Mouse (Mus musculus): ENCODE data around the gene Abo. TPM values are rescaled to one million over a fixed set of nuclear protein-coding genes. Genes with fewer than 3 reads are reported as not detected.

Gene Abo
- not detected in 2 replicates for total RNA-seq (2017)

DNA sequence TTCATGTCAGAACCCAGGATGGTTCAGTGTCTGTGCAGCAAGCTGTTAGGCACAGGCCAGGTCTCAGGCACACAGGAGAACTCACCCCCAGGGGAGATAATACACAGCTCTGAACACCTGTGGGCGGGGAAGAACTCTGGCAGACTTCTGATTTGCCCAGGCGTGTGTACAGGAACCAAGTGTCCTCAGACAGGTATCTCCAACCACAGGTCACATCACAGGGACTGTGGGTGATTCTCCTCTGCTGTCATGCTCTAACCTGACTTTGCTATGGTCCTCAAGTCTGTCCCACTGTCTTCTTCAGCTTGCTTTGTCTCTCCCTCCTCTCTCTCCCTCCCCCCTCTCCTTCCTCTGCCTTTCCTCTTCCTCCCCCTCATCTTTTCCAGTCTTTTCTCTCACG, at the start of gene Abo:
Gene Abo (minus strand): TSS at position 101 of the 400 bp plus-strand sequence.
- ATAC-seq (replicated peaks in 1 of 2; ENCODE audit: insufficient read depth in 1 of 2, low FRiP score in 2 of 2, low TSS enrichment in 1 of 2, low read depth in 1 of 2, poor library complexity in 2 of 2, severe bottlenecking in 2 of 2): no peak

DNA sequence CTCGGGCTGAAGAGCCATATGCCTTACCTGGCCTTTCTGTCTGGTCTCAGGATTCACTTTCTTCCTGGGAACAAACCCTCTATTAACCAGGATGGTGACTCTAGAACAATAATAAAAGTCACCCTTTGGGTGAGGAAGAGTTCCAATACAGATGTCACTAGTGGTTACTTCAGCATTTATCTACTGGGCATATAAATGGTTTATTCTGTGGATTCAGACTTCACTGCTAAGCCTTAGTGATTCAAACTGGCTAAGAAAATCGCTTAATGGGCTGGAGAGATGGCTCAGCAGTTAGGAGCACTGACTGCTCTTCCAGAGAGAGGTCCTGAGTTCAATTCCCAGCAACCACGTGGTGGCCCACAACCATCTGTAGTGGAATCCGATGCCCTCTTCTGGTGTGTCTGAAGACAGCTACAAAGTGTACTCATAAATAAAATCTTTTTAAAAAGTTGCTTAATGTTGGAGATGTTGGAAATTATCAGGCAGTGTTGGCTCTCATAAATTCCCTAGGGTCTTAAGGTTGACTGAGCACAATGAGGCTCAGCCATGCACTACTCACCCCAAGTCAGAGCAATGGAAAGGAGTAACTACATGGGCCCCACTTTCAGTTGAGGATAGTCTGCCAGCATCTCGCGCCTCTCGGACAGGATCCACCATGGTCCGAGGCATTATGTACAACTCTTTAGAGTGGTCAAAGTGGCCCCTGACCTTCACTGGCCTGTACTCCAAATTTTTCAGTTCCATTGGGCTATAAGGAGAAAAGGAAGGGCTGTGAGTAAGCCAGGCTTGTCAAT, 49.6 kb upstream of the Abo start:
- no peak for ATAC-seq (replicated peaks in 1 of 2; ENCODE audit: insufficient read depth in 1 of 2, low FRiP score in 2 of 2, low TSS enrichment in 1 of 2, low read depth in 1 of 2, poor library complexity in 2 of 2, severe bottlenecking in 2 of 2)

DNA sequence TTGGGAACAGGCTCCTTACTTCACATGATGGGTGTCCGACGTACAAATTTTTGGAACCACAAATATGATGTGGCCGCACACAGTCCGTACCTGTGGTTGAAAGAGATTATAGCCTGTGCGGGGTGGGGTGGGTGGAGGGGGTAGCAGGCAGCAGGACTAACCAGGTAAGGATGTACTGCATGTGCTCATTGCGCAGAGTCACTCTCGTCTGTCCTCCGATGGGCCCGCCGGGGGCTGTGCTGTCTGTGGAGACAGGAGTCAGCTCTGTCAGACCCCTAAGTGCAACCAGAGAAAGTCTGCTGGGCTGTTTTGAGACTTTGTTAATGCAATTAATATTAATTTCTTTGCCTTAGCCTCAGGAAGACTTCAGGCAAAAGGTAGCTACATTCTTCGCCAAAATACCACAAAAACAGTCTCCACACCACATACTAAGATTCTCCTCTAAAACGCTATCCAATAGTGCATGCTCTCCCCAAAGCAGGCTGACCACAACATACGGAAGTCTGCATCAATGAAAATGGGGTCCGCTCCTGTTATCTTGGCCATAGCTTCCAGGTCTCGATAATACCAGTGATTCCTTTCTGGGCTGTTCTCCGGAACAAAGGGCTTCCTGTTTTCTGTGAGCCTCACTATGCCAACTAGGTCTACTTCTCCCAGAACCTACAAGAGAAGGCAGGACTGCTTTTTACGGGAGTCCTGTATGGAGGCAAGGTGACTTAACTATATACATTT, 48.8 kb upstream of the Abo start:
- ATAC-seq (replicated peaks in 1 of 2; ENCODE audit: insufficient read depth in 1 of 2, low FRiP score in 2 of 2, low TSS enrichment in 1 of 2, low read depth in 1 of 2, poor library complexity in 2 of 2, severe bottlenecking in 2 of 2): no peak

DNA sequence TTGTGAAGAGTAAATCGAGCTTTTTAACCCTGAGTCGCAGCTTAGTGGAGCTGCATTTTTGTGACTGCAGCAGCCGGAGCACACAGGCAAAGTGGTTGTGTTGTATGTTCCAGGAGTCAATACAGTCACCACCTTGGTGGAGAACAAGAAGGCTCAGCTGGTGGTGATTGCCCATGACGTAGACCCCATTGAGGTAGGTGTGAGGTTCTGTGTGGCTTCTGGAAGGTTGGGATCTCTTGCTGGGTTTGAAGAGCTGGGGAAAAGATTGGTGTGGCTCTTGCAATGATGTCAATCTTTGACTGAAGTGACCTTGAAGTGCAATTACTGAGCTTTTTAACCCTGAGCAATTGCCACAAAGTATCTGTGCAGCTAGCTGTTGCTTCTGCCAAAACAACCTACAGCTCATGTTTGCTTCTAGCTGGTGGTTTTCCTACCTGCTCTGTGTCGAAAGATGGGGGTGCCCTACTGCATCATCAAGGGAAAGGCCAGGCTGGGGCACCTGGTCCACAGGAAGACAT, 47.5 kb upstream of the Abo start:
- ATAC-seq (replicated peaks in 1 of 2; ENCODE audit: insufficient read depth in 1 of 2, low FRiP score in 2 of 2, low TSS enrichment in 1 of 2, low read depth in 1 of 2, poor library complexity in 2 of 2, severe bottlenecking in 2 of 2): no peak

DNA sequence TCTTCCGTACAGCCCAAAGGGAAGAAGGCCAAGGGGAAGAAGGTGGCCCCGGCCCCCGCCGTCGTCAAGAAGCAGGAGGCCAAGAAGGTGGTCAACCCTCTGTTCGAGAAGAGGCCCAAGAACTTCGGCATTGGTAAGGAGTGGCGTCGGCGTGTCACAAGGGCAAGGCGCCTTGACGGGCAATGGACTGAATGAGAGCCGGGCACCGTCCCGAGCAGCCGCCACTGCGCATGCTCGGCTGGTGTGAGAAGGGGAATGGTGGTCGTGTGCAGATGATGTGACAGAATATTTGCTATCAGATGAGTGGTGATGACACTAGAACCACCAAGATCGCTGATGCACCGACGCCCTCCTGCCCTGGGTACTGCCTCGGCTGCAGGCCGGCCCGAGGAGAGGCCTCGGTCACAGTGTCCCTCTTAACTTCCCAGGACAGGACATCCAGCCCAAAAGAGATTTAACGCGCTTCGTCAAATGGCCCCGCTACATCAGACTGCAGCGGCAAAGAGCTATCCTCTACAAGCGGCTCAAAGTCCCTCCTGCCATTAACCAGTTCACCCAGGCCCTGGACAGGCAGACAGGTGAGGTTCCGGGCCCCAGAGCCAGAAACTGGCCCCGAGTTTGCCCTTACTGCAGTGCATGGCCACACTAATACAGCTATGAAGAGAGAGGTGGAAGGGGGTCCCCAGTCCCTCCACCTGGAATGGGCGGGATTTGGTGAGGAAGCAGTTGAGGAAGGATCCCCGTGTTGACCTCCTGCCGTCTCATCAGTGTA, 46.4 kb upstream of the Abo start:
- ATAC-seq (replicated peaks in 1 of 2; ENCODE audit: insufficient read depth in 1 of 2, low FRiP score in 2 of 2, low TSS enrichment in 1 of 2, low read depth in 1 of 2, poor library complexity in 2 of 2, severe bottlenecking in 2 of 2): 0 out of 4 replicates have a peak, but pooled peaks of 1 of the 2 experiments have one; percentile 30

DNA sequence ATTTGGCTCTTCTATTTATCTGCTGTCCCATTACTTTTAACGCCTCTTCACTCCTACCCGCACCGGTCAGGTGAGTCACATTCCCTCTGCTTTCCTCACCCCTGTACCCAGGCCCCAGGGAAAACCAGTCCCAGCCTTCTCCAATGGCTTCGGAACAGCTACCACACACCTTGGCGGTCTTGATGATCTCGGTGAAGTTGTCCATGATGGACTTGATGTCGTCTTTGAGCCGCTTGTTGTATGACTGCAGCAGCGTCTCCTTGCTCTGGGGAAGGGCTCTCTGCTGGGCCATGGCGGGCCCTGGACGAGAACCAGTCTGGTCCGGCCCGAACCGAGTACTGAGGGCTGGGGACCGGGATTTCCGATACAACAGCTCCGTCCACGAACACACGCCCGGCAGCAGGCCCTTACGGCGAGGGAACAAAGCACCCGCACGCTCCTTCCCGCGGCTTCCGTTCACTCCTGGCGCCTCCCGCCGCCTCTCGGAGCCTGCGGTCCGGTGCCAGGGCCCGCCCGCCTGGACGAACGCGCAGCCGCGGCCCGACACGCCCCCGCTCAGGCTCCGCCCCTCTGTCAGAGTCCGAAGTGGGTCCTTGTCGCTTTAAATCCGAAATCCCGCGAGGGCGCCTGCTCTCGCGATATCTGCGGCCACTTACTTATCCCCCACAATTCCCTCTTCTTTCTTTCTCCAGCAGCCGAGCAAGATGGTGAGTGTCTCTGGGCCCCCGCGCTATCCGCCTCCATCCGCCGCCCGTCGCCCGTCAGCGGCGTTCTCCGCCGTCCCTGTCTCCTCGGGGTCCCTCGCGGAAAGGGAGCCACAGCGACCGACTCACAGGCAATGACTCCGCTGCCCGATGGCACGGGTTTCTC, 45.6 kb upstream of the Abo start, which contains the start of the genes Med22 and Rpl7a:
Gene Med22 (minus strand): TSS at position 554 of the 870 bp plus-strand sequence.
Gene Rpl7a (plus strand): TSS at position 641 of the 870 bp plus-strand sequence.
- ATAC-seq (replicated peaks in 1 of 2; ENCODE audit: insufficient read depth in 1 of 2, low FRiP score in 2 of 2, low TSS enrichment in 1 of 2, low read depth in 1 of 2, poor library complexity in 2 of 2, severe bottlenecking in 2 of 2): peak; percentile 69 to 82

DNA sequence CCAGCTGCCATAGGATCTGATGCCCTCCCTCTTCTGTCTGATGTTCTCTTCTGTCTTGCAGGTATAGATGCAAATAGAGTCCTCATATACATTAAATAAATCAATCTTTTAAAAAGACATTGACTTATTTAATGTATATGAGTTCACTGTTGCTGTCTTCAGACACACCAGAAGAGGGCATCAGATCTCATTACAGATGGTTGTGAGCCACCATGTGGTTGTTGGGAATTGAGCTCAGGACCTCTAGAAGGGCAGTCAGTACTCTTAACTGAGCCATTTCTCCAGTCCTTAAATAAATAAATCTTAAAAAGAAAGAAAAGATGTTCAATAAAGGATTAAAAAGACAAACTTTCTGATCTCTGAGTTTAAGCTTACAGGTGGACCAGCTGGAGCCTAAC, 44.6 kb upstream of the Abo start:
- ATAC-seq (replicated peaks in 1 of 2; ENCODE audit: insufficient read depth in 1 of 2, low FRiP score in 2 of 2, low TSS enrichment in 1 of 2, low read depth in 1 of 2, poor library complexity in 2 of 2, severe bottlenecking in 2 of 2): no peak

DNA sequence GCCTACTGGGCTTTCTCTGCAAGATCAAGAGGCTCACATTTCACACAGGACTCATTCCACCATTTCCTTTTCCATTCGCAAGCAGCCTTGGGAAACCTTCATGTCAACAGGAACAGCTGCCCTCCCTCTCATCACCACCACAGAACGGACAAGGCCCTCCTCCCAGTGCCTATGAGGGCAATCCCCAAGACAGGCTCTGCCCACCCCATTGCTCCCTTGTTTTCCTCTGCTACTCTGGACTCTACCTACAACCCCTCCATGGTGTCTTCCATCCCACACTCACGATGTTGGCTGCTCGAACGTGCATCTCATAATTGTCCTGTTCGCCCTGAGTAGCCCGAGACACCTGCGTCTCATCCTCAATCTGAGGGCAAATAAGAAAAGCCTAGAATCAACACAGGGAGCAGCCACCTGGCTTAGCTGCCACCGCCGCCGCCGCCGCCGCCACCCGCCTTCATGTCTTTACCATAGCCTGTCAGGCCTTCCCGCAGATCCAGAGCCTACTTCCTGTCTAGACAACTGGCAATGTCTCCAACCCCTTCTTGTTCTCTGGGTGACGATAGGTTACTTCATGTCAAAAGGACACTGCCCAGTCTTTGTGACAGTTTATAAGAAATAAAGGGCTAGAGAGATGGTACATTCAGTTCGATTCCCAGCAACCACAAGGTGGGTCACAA, 44.1 kb upstream of the Abo start:
- no peak for ATAC-seq (replicated peaks in 1 of 2; ENCODE audit: insufficient read depth in 1 of 2, low FRiP score in 2 of 2, low TSS enrichment in 1 of 2, low read depth in 1 of 2, poor library complexity in 2 of 2, severe bottlenecking in 2 of 2)

DNA sequence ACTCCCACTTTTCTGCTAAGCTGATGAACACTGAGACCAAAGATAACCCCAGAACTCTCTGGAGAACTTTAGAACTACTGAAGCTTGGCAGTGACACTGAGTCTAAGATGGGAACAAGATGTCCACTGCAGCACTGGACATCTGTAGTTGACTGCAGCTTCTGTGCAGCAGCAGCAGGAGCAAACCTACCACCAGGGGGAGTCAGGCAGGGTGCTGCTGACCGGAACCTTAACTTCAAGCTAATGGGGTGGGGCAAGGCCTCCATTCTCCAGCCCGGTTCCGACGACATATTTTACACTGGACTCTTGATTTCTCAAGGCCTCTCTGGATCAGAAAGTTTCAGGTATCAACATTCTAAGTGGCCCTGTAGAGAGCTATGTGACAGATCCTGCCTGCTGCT, 42.3 kb upstream of the Abo start:
- ATAC-seq (replicated peaks in 1 of 2; ENCODE audit: insufficient read depth in 1 of 2, low FRiP score in 2 of 2, low TSS enrichment in 1 of 2, low read depth in 1 of 2, poor library complexity in 2 of 2, severe bottlenecking in 2 of 2): no peak

DNA sequence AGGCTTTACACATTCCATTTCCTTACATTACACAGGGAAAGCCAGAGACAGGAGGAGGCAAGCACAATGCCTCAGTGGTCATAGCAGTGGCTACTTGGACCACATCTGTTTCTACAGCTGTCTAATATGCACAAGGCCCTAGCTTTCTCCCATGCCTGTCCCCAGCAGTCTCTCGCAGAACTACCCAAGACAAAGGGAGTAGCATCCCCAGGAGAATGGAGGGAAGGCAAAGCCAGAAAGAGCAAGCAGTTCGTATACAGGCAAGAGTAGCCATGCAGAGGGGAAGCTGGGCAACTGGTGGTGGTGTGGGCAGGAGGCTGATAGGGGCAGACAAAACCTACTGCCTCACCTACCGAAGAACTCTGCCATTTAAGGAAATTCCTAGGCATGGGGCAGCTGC, 41.7 kb upstream of the Abo start:
- ATAC-seq (replicated peaks in 1 of 2; ENCODE audit: insufficient read depth in 1 of 2, low FRiP score in 2 of 2, low TSS enrichment in 1 of 2, low read depth in 1 of 2, poor library complexity in 2 of 2, severe bottlenecking in 2 of 2): no peak

DNA sequence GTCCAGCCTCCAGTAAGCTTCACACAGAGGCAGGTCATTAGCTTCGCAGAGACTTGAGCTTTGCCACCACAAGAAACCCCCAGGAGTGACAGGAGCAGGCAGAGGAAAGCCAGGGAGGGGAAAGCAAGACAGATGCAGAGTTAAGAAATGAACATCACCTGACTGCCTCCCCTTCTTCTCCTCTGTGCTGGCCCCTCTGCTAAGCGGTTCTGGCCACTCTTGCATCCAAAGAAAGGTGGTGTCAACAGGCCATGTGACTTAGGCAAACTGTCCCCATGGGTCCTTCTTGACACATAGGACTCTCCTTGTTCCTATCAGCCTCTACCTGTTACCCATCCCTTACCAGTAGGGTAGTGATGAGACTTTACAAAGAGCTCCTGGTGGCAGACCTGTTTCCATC, 41.2 kb upstream of the Abo start:
- no peak for ATAC-seq (replicated peaks in 1 of 2; ENCODE audit: insufficient read depth in 1 of 2, low FRiP score in 2 of 2, low TSS enrichment in 1 of 2, low read depth in 1 of 2, poor library complexity in 2 of 2, severe bottlenecking in 2 of 2)

DNA sequence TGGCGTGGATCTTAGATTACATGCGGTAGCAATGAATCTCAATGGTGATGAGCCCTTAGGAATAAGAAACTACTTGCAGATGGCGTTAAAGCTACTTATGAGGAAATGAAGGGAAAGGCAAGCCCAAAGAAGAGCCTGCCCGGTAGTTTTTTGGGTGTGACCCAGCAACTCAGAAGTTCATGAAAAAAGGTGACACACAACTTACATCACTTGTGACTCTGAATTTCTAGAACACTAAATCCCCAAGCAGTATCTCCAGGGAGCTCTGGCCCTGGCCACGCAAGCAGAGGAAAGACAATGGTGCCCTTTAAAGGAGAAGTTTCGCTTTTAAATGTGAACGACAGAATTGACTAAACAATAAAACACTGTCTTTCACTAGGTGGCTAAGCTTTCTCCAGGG, 38.5 kb upstream of the Abo start:
- ATAC-seq (replicated peaks in 1 of 2; ENCODE audit: insufficient read depth in 1 of 2, low FRiP score in 2 of 2, low TSS enrichment in 1 of 2, low read depth in 1 of 2, poor library complexity in 2 of 2, severe bottlenecking in 2 of 2): no peak

DNA sequence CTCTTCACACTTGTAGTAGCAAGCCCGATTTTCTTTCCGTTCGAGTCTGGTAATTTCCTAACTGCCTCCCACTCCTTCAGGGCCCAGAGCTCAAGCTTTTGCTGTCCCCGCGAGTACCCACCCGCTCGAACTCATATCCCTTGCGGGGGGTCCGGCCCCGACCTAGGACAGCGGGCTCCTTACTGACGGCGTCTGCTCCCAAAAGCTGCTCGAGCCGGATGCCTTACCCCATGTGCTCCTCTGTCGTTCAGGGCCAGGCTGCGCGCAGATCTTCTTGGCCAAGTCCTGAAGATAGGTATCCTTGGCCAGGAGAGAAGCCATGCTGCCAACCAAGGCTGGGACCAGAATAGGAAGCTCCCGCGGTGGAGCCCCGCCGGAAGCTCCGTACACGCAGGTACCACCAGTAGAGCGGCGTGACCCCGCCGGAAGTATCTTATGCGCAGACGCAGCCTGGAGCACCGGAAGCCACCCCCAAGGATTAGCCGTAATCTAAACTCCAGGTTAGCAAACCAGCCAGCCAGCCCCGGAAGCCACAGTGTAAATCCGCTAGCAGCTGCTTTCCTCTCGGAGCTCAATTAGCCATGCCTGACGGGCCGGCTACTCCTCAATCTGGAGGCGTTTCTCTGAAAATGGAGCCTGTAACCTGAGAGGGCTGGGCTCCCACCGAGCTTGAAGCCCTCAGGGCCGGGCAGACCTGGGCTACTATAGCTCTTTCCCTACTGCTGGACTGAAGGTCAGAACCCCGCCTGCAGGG, 37.9 kb upstream of the Abo start, which contains the start of gene Surf6:
Gene Surf6 (minus strand): TSS at position 413 of the 754 bp plus-strand sequence.
- peak; percentile 84 to 94 for ATAC-seq (replicated peaks in 1 of 2; ENCODE audit: insufficient read depth in 1 of 2, low FRiP score in 2 of 2, low TSS enrichment in 1 of 2, low read depth in 1 of 2, poor library complexity in 2 of 2, severe bottlenecking in 2 of 2)

DNA sequence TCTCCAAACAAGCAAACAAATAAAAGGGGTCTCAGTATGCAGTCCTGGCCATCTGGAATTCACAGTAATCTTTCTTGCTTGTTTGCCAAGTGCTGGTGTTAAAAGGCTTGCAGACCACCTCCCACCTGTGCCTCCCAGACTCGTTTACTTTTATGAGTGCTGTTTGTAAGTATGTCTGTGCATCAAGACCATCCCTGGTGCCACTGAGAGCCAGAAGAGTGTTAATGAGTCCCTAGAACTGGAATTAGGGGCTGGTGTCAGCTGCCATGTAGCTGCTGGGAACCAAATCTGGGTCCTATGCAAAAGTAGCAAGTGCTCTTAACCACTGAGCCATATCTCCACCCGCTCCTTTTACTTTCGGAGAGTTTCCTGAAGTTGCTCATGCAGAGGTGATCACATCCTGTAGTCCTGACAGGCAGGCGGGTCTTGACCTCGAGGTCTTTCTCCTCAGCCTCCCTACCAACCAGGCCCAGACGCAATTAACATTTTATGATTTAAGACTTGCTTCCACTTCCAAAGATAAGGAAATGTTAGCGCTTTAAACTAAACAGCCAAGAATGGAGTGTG, 37.1 kb upstream of the Abo start:
- no peak for ATAC-seq (replicated peaks in 1 of 2; ENCODE audit: insufficient read depth in 1 of 2, low FRiP score in 2 of 2, low TSS enrichment in 1 of 2, low read depth in 1 of 2, poor library complexity in 2 of 2, severe bottlenecking in 2 of 2)

DNA sequence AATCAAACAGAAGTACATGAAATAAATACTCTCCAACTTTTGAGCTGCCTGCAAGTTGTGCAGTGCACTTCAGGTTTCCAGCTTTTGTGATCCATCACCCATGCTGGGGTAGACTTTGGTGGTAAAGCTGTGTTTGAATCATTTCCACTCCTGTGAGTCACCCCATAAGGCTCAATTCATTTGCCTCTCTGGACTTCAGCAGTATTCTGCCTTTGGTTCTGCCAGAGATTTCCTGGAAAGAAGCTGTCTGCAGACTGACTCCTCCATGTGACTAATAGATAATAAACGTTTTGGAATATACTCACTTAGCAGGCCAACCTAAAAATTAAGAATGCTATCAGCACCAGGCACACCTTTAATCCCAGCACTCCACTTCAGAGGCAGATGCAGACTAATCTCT, 36.0 kb upstream of the Abo start:
- ATAC-seq (replicated peaks in 1 of 2; ENCODE audit: insufficient read depth in 1 of 2, low FRiP score in 2 of 2, low TSS enrichment in 1 of 2, low read depth in 1 of 2, poor library complexity in 2 of 2, severe bottlenecking in 2 of 2): no peak
